Mouse (Mus musculus): Measurements from ENCODE around the gene Pramef25.
"Not testable (repeated sequence)": the region's sequence is repeated elsewhere in the genome, so short reads cannot be mapped to it uniquely, and the experiment has no call there.

Gene Pramef25

GRCm38 (mm10) chr4:143950916-143951315, at the start of gene Pramef25:
TSS of gene Pramef25 (minus strand) at chr4:143951016.
- not testable (repeated sequence) for DNase-seq (ENCODE audit: low read depth, low spot score)

- not testable (repeated sequence) for DNase-seq (ENCODE audit: low read depth, low spot score)
Observed at GRCm38 (mm10) chr4:143994269-143994668, 43.5 kb upstream of the Pramef25 start, which contains the start of gene Pramef17. TSS of gene Pramef17 (minus strand) at chr4:143994369.

- DNase-seq (ENCODE audit: low read depth, low spot score): not testable (repeated sequence)
Observed at GRCm38 (mm10) chr4:143988126-143988525, 37.3 kb upstream of the Pramef25 start.

- not testable (repeated sequence) for DNase-seq (ENCODE audit: low read depth, low spot score)
Observed at GRCm38 (mm10) chr4:143987475-143987941, 36.7 kb upstream of the Pramef25 start.

GRCm38 (mm10) chr4:143985733-143986132, 34.9 kb upstream of the Pramef25 start:
- DNase-seq (ENCODE audit: low read depth, low spot score): not testable (repeated sequence)

- DNase-seq (ENCODE audit: low read depth, low spot score): not testable (repeated sequence)
Observed at GRCm38 (mm10) chr4:143985165-143985564, 34.3 kb upstream of the Pramef25 start.

GRCm38 (mm10) chr4:143983446-143983845, 32.6 kb upstream of the Pramef25 start:
- not testable (repeated sequence) for DNase-seq (ENCODE audit: low read depth, low spot score)

- DNase-seq (ENCODE audit: low read depth, low spot score): not testable (repeated sequence)
Observed at GRCm38 (mm10) chr4:143966850-143967249, 16.0 kb upstream of the Pramef25 start, which contains the start of gene Gm13101. TSS of gene Gm13101 (minus strand) at chr4:143966950.

GRCm38 (mm10) chr4:143900280-143900679, 50.5 kb downstream of the Pramef25 start, which contains the start of gene Pramef6:
TSS of gene Pramef6 (minus strand) at chr4:143900380.
- not testable (repeated sequence) for DNase-seq (ENCODE audit: low read depth, low spot score)
